13 mouse cellular contexts compared by ENCODE assay signal in genomic region chr9:61887661-61888379, GRCm38 (mm10). TPM values are rescaled to one million over a fixed set of nuclear protein-coding genes. Genes with fewer than 3 reads are reported as not detected.
DNase-seq lines count a peak whose midpoint lies in the region; ATAC-seq and TF ChIP-seq lines count a peak whose summit lies in the region.
"Had no signal": no experiment of that assay in that cellular context is flagged by ENCODE, and none has a peak within 500 bp of the region (broad histone marks: within the 10 kb centered on the region; RNA-seq: fewer than 3 reads in every experiment).

No protein-coding gene starts in this region.

- H3K4me1 ChIP-seq in heart, postnatal 0 days (ENCODE audit: control insufficient read depth, insufficient read depth): peaks cover 14% of the 10 kb centered on the region
- H3K4me1 ChIP-seq in neural tube, embryonic 13.5 days (replicated peaks): peaks cover 41% of the 10 kb centered on the region
- 0 out of 2 replicates have a peak, but pooled peaks cover 5% of the 10 kb centered on the region for H3K4me1 ChIP-seq in forebrain, postnatal 0 days (ENCODE audit: insufficient read depth)
- H3K4me1 ChIP-seq in midbrain, embryonic 14.5 days (ENCODE audit: control insufficient read depth, insufficient read depth, low read length): peaks cover 9% of the 10 kb centered on the region; the same call in 1 of the 2 replicates
- H3K4me1 ChIP-seq: liver, embryonic 13.5 days had no signal

- no peaks in the 10 kb centered on the region for H3K36me3 ChIP-seq in heart, postnatal 0 days (replicated peaks; ENCODE audit: control insufficient read depth, insufficient read depth, low read length)
- H3K36me3 ChIP-seq in neural tube, embryonic 13.5 days: no peaks in the 10 kb centered on the region
- H3K36me3 ChIP-seq in forebrain, postnatal 0 days (ENCODE audit: insufficient read depth): no peaks in the 10 kb centered on the region
- H3K36me3 ChIP-seq in midbrain, embryonic 14.5 days (ENCODE audit: control insufficient read depth, insufficient read depth, low read length): no peaks in the 10 kb centered on the region
- H3K36me3 ChIP-seq: liver, embryonic 13.5 days had no signal

- H3K4me2 ChIP-seq in heart, postnatal 0 days (ENCODE audit: low read depth, low read length): no peak overlapping the region
- H3K4me2 ChIP-seq in neural tube, embryonic 13.5 days: no peak overlapping the region
- H3K4me2 ChIP-seq in forebrain, postnatal 0 days (ENCODE audit: low read depth): no peak overlapping the region
- no peak overlapping the region for H3K4me2 ChIP-seq in midbrain, embryonic 14.5 days (ENCODE audit: low read length)
- H3K4me2 ChIP-seq: liver, embryonic 13.5 days had no signal

- 36% methylated on average over 11 of the region's 11 CpGs for WGBS in heart, postnatal 0 days
- 51% methylated on average over 11 of the region's 11 CpGs for WGBS in neural tube, embryonic 13.5 days
- 39% methylated on average over 11 of the region's 11 CpGs for WGBS in forebrain, postnatal 0 days
- WGBS in midbrain, embryonic 14.5 days: 61% methylated on average over 11 of the region's 11 CpGs

- H3K4me3 ChIP-seq in heart, postnatal 0 days (ENCODE audit: low read depth, low read length): no peak overlapping the region
- no peak overlapping the region for H3K4me3 ChIP-seq in neural tube, embryonic 13.5 days
- no peak overlapping the region for H3K4me3 ChIP-seq in forebrain, postnatal 0 days (ENCODE audit: low read depth, low read length)
- no peak overlapping the region for H3K4me3 ChIP-seq in midbrain, embryonic 14.5 days (replicated peaks; ENCODE audit: low read depth, low read length)
- H3K4me3 ChIP-seq: heart, adult 2 months; liver, embryonic 13.5 days had no signal

- no peak overlapping the region for H3K9ac ChIP-seq in heart, postnatal 0 days (replicated peaks; ENCODE audit: low read depth, low read length)
- no peak overlapping the region for H3K9ac ChIP-seq in neural tube, embryonic 13.5 days
- no peak overlapping the region for H3K9ac ChIP-seq in forebrain, postnatal 0 days
- no peak overlapping the region for H3K9ac ChIP-seq in midbrain, embryonic 14.5 days (replicated peaks; ENCODE audit: low read length)
- H3K9ac ChIP-seq: liver, embryonic 13.5 days had no signal

- DNase-seq in heart, postnatal 0 days (ENCODE audit: low spot score): no peak
- DNase-seq in heart, postnatal 36 days: no peak
- no peak for DNase-seq in neural tube, embryonic 10.5 days (ENCODE audit: extremely low spot score, low spot score)
- DNase-seq in forebrain, postnatal 0 days: peak; percentile 66
- peak; percentile 81 for DNase-seq in midbrain, embryonic 14.5 days
- DNase-seq in left cerebral cortex, adult 8-10 months (ENCODE audit: low spot score in 2 of 2): no peak
- DNase-seq: cerebellum, adult 11 months; heart, adult 2 months; liver, embryonic 13.5 days; lung, postnatal 36 days had no signal

- no peaks in the 10 kb centered on the region for H3K27me3 ChIP-seq in heart, postnatal 0 days (ENCODE audit: control insufficient read depth, insufficient read depth, low read length)
- 0 out of 2 replicates have a peak, but pooled peaks cover 8% of the 10 kb centered on the region for H3K27me3 ChIP-seq in neural tube, embryonic 13.5 days
- no peaks in the 10 kb centered on the region for H3K27me3 ChIP-seq in forebrain, postnatal 0 days (ENCODE audit: insufficient read depth, low read length)
- no peaks in the 10 kb centered on the region for H3K27me3 ChIP-seq in midbrain, embryonic 14.5 days (ENCODE audit: control insufficient read depth, insufficient read depth, low read length)
- H3K27me3 ChIP-seq: liver, embryonic 13.5 days had no signal

- H3K27ac ChIP-seq in heart, postnatal 0 days (ENCODE audit: low read depth): no peak overlapping the region
- peak overlapping the region; percentile 65; the same call in 1 of the 2 replicates for H3K27ac ChIP-seq in neural tube, embryonic 13.5 days (replicated peaks)
- no peak overlapping the region for H3K27ac ChIP-seq in forebrain, postnatal 0 days (ENCODE audit: low read depth, low read length)
- H3K27ac ChIP-seq in midbrain, embryonic 14.5 days (replicated peaks; ENCODE audit: low read depth, low read length): no peak overlapping the region; the same call in 1 of the 2 replicates
- H3K27ac ChIP-seq: heart, adult 2 months; kidney, postnatal 0 days; liver, embryonic 13.5 days had no signal

- TF ChIP-seq CTCF in heart, postnatal 0 days (IDR thresholded peaks at IDR 0.05; ENCODE audit: low read depth): no peak
- no peak for TF ChIP-seq CTCF in forebrain, postnatal 0 days (IDR thresholded peaks at IDR 0.05; ENCODE audit: low read depth)

- TF ChIP-seq EP300 in heart, postnatal 0 days (IDR thresholded peaks at IDR 0.05; ENCODE audit: low read depth): no peak

- no peaks in the 10 kb centered on the region for H3K9me3 ChIP-seq in heart, postnatal 0 days (replicated peaks; ENCODE audit: control insufficient read depth, low read length)
- H3K9me3 ChIP-seq in neural tube, embryonic 13.5 days: no peaks in the 10 kb centered on the region
- H3K9me3 ChIP-seq in forebrain, postnatal 0 days (ENCODE audit: low read length): no peaks in the 10 kb centered on the region
- H3K9me3 ChIP-seq in midbrain, embryonic 14.5 days (ENCODE audit: control insufficient read depth, low read length): no peaks in the 10 kb centered on the region
- H3K9me3 ChIP-seq: liver, embryonic 13.5 days had no signal

- intact Hi-C loops in heart, postnatal 36 days (cut with DNase I): no loop called here

- peak; percentile 33; the same call in 1 of the 2 replicates for ATAC-seq in heart, postnatal 0 days (ENCODE audit: insufficient read depth, low read depth)
- ATAC-seq in neural tube, embryonic 13.5 days (ENCODE audit: low read depth): peak; percentile 76
- no peak for ATAC-seq in forebrain, postnatal 0 days
- no peak; the same call in 1 of the 2 replicates for ATAC-seq in midbrain, embryonic 14.5 days (ENCODE audit: low FRiP score, low TSS enrichment)
- no peak for ATAC-seq in granulocyte monocyte progenitor cell, adult 5-6 weeks (replicated peaks; ENCODE audit: poor library complexity, severe bottlenecking)

RNA-seq across cellular contexts. Expression of gene Rplp1, which starts 26.5 kb away (rescaled TPM):
- total RNA-seq in heart, postnatal 0 days (2014; rRNA removed; ENCODE audit: low replicate concordance): 4,531 and 5,254 TPM in 2 replicates
- 891 and 953 TPM in 2 replicates for polyA plus RNA-seq in heart, postnatal 0 days (2015; fragmentation: Nextera tagmentation; extraction: Ambion mirVana)
- 1,000 to 10,000 TPM; 1,412 to 1,619 TPM for total RNA-seq in heart, postnatal 36 days (2021)
- polyA plus RNA-seq in neural tube, embryonic 13.5 days (2015; fragmentation: Nextera tagmentation; extraction: Ambion mirVana): 975 and 981 TPM in 2 replicates
- 3,281 and 3,879 TPM in 2 replicates for total RNA-seq in forebrain, postnatal 0 days (2014; rRNA removed)
- 995 and 1,414 TPM in 2 replicates for polyA plus RNA-seq in forebrain, postnatal 0 days (2015; fragmentation: Nextera tagmentation; extraction: Ambion mirVana)
- polyA plus RNA-seq in midbrain, embryonic 14.5 days (2014; fragmentation: Nextera tagmentation; extraction: Ambion mirVana): 935 and 1,231 TPM in 2 replicates
- 3,366 and 4,270 TPM in 2 replicates for total RNA-seq in granulocyte monocyte progenitor cell, adult 5-6 weeks (2014; fragmentation: Nextera tagmentation)
- total RNA-seq in granulocyte monocyte progenitor cell, adult 5-6 weeks (2017): 4,896 and 5,913 TPM in 2 replicates
- total RNA-seq in left cerebral cortex, adult 8-10 months (2022): 1,000 to 10,000 TPM; 1,482 to 1,620 (median 1,566) TPM

RNA-seq across cellular contexts. Expression of gene Kif23, which starts 58.8 kb away (rescaled TPM):
- 9.9 and 17.9 TPM in 2 replicates for total RNA-seq in heart, postnatal 0 days (2014; rRNA removed; ENCODE audit: low replicate concordance)
- 17.2 and 17.6 TPM in 2 replicates for polyA plus RNA-seq in heart, postnatal 0 days (2015; fragmentation: Nextera tagmentation; extraction: Ambion mirVana)
- 1 to 10 TPM; 1.7 to 2.4 TPM for total RNA-seq in heart, postnatal 36 days (2021)
- polyA plus RNA-seq in neural tube, embryonic 13.5 days (2015; fragmentation: Nextera tagmentation; extraction: Ambion mirVana): 17.0 and 19.7 TPM in 2 replicates
- total RNA-seq in forebrain, postnatal 0 days (2014; rRNA removed): 6.7 and 8.1 TPM in 2 replicates
- 8.2 and 8.3 TPM in 2 replicates for polyA plus RNA-seq in forebrain, postnatal 0 days (2015; fragmentation: Nextera tagmentation; extraction: Ambion mirVana)
- 9.6 and 26.3 TPM in 2 replicates for polyA plus RNA-seq in midbrain, embryonic 14.5 days (2014; fragmentation: Nextera tagmentation; extraction: Ambion mirVana)
- 32.7 and 46.7 TPM in 2 replicates for total RNA-seq in granulocyte monocyte progenitor cell, adult 5-6 weeks (2014; fragmentation: Nextera tagmentation)
- 146 and 173 TPM in 2 replicates for total RNA-seq in granulocyte monocyte progenitor cell, adult 5-6 weeks (2017)
- total RNA-seq in left cerebral cortex, adult 8-10 months (2022): 1 to 10 TPM; 1.2 to 2.1 (median 2.1) TPM

Comparison
In these comparisons a context has a peak if more than half of its experiments do, and no peak if none do; other contexts are left out.
1. ATAC-seq: peak in heart, postnatal 0 days (single experiment) and neural tube, embryonic 13.5 days (single experiment); none in forebrain, postnatal 0 days (single experiment), midbrain, embryonic 14.5 days (single experiment) and granulocyte monocyte progenitor cell, adult 5-6 weeks (single experiment).
2. DNase-seq: peak in forebrain, postnatal 0 days (single experiment) and midbrain, embryonic 14.5 days (single experiment); none in heart, postnatal 0 days (single experiment), heart, postnatal 36 days (0 of 2), neural tube, embryonic 10.5 days (single experiment) and left cerebral cortex, adult 8-10 months (0 of 2).